Mouse (Mus musculus) frontal cortex, adult 2 months (tissue): ENCODE results near the gene Smox. TPM values are rescaled to one million over a fixed set of nuclear protein-coding genes. Genes with fewer than 3 reads are reported as not detected.
"Not testable (repeated sequence)": the region's sequence is repeated elsewhere in the genome, so short reads cannot be mapped to it uniquely, and the experiment has no call there.

Source experiments
- DNase-seq, 2 experiments: peaks; one replicate each; pipeline ENCODE4 v3.0.0; 2022; ENCODE audit warnings: low spot score in 1 of 2; ENCODE audit errors: extremely low spot score in 1 of 2
- polyA plus RNA-seq: library from polyadenylated mRNA; depleted of rRNA; stranded (reverse); fragments of >200 nt; gene quantifications from 2 replicates; pipeline ENCODE4 v1.2.3, GENCODE M21; 2012; rRNA removed

Smox gene
- polyA plus RNA-seq = 72.0 and 73.5 TPM in 2 replicates

DNA sequence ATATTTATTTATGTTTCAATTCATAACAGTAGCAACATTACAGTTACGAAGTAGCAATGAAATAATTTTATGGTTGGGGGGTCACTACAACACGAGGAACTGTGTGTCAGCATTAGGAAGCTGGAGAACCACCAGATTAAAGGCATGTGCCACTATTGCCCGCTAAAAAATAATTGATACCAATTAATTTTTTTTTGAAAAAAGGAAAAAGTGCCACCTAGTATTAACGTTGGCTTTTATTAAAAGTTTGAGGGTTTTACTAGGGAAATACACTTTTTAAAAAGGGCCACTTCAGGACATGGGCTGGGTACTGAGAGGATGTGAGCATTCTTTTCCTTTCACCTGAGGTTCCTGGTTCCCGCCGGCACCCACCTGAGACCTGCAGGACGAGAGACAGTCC is at the start of gene Smox:
Smox (plus strand) TSS at position 301 of the 400 bp plus-strand sequence.
- no peak for DNase-seq

DNA sequence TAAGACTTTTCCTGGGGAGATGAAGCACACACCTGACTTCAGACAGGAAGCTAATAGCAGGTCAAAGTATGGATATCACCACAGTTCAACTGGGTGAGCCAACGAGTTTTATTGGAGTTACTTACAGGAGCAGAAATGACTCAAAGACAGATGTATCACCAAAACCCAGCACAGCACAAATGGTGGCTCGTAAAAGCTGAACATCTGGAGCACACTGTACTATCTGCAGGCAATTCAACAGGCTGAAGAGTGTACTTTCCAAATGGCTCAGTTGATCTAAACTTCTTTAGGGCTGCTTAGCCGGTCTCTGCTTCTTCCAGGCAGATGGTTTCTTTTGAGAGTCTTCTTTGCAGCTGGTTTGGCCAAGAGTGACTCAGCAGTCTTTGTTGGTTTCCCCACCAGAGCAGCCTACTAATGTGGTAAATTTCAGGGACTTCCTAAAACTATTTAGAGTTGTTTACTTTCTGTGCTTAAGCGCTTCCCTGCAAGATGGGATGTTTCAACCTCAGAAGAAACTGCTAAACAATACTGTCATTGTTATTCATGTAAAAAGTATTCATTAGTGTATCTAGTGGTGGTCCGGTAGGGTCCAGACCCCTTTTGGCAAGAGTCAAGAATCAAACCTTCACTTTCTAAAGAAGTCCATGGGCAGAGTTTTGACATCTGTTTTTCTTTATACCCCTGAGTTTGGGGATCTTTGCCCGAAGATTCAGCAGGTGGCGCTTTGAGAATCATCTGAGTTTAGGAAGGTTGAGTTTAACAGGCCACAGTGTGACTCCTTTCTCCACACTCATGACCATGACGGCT is 48.0 kb upstream of the Smox start:
- no peak for DNase-seq

DNA sequence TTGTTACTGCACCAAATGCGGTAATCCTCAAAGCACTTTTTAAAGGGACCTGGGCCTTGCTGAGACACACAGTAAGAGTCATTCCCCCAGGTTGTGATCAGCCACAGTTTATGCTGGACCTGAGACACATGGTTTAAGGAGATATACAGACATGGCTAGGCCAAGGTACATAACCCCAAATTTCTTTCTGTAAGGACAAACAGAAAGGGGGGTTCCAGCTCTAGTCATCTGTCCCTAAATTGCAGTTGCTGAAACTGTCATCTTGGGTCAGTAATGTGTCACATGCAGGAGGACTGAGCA is 47.5 kb upstream of the Smox start:
- no peak for DNase-seq

DNA sequence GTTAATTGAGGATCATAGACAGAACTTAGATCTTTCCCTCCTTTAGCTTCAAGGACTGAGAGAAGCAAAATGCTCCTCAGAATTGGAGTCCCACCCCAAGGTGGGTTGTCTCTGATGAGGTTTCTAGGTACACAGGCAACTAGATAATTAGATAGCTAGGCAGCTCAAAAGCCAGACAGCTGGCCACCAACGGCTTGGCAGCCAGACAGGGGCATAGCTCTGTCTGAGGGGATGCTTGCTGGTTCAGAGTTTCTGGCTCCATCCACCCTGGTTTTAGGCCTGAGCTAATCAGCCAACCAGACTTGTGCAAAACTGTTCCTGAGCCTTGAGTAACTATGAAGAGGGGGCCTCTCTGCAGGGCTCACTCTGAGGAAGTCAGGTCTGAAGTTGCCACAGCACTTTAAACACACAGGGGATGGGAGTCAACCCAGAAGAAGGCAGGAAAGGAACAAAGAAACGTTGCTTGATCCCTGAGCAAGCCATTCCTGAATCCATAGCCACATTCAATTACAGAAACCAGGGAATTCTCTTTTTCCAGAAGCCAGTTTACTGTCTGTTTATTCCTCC is 44.8 kb upstream of the Smox start:
- DNase-seq = no peak

DNA sequence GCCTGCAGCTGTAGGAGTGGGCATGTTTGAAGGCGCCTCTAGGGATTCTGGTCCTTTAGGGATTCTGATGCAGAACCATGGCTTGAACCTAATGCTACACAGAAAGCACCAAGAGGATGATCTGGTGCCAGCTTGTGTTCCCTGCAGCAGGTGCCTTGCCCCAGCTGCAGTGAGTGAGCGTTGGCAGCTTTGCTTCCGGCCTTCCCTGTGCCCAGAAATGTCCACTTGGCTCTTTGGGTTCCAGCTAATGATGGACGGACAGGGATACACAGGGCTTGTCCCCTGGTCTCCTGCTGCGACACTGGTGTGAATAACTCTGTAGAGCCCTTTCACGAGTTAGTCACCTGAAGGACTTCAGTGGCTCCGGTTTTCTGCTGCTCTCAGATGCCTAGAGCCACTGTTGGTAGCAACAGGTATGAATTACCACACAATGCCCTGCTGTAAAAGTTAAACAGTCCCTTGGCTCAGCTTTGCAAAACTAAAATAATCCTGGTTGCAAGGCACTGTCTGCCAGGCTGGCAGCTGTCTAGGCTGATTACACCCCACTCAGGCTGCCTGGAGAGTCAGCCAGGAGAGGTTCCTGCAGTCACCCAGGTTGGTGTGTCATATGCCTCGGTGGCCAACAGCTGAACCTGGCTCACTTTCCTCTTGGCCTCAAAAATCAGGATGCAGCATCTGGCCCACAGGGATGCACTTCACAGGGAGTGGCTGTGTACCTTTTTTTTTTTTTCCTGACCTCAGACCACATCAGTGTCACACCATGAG is 43.5 kb upstream of the Smox start:
- DNase-seq = no peak

DNA sequence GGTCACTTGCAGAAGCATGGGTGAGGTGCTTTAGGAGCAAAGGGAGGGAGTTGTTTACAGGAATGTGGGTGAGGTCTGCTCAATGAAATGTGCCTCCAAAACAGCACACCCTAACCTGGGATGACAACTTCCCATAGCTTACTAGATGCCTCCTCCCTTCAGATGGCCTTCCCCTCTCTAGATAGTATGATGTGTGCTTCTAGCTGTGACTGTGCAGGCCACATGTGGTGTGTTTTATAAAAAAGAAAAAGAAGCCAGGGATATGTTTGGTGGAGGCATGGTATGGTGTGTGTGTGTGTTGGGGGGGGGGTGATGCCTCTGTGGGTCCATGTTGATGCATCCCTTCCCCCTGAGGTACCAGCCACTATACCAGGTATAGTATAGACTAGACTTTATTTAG is 42.9 kb upstream of the Smox start:
- no peak for DNase-seq

DNA sequence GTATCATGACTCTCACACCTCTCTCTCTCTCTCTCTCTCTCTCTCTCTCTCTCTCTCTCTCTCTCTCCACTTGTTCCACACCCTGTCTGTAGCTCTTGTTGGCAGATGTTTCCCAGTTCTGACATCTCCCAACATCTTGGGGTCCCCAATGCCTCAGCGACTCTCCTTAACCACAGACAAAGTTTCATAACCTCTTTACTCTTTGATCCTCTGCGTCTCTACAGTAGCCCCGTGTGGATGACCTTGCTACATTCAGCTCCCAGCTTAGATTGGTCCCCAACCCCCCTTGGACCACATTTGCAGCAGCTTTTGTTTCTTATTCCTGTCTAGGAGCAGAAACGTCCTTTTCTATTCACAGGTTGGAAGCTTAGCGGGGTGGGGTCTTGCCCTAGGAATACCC is 41.6 kb upstream of the Smox start:
- no peak for DNase-seq

DNA sequence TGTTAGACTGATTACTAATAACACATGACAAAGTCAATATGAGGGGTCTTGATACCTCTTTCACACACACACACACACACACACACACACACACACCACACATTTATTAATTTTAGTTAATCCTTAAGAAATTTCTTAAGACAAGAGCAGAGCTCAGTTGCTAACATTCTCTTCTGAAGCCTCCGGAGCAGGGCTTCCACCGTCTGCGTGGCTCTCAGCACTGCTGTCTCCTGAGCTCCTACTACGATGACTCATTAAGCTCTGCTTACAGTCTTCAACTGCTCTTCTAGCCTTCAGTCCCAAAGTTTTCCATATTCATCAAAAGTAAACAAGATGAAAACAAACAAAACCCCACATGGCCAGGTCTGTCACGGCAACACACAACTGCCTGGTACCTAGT is 40.8 kb upstream of the Smox start:
- DNase-seq = peak in 1 of 2 experiments; percentile 30

DNA sequence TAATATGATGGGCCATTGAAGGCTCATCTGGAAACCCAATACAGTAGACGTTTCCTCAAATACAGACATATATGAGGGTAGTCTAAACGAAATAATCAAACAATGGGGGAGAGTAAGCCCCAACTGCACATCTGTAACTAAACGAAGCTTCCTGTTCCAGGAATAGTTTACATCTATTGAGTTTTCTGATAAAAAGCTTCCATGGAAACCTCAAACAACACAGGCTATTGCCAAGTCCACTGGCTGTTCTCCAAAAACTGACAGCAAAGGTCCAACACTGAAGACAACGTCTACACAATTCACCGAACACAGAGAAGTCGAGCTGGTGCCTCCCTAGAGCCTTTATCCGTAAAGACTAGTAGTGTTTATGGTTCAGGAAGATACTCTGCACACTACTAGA is 33.6 kb upstream of the Smox start:
- DNase-seq = no peak

DNA sequence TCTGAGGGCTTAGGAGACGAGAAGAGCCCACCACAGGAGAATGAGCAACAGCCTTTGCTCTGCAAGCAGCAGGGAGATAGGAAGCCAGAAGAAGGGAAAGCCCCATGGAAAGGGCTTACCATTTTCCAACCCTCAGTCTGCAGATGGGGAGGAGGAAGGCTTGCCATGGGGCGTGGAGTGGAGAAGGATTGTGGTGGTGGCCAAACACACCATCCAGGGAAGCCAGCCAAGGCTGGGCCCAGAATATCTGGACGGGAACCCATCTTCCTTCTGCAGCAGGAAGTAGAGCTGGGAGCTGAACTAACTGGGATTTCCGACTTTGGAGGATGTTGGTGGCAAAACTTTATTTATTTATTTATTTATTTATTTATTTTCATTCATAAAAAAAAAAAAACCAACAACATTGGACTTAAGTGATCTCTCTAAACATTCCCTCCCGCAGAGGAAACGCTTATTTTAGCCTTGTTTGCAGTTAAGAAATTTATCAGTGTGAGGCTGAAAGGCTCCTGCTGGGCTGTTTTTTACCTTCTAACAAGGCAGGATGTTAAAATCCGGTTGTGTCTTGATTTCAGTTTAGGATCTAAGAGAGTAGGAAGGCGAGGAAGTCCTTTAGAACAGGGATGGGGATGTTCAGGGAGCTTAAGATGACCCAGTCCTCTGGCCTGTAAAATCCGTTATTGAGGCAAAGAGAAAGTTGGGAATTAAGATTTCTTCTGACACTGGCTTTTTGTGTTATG is 30.2 kb upstream of the Smox start:
- no peak for DNase-seq

DNA sequence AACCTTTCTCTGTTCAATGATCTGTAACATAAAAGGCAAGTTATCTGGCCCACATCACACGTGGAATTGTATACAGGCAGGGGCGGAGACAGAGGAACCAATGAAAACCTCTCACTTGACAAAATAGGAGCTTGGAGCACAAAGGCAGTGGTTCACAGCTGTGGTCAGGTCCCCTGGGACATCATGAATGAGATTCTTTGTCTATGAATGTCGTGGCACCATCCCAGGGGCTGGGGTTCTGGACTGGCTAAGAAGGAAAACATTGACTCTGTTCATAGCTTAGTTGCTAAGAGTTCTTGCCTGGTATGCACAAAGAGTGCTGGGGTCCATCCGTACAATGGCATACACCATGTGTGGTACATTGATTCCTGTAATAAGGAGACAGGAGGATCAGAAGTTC is 28.3 kb upstream of the Smox start:
- no peak for DNase-seq

DNA sequence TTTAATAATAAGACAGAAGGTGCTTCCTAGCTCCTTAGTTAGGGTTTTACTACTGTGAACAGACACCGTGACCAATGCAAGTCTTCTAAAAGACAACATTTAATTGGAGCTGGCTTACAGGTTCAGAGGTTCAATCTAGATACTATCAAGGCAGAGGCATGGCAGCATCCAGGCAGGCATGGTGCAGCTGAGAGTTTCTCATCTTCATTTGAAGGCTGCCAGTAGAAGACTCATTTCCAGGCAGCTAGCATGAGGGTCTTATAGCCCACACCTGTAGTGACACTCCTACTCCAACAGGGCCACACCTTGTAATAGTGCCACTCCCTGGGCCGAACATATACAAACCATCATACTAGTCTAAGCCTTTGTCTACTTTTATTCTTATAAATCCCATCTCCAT is 27.1 kb upstream of the Smox start:
- no peak for DNase-seq

DNA sequence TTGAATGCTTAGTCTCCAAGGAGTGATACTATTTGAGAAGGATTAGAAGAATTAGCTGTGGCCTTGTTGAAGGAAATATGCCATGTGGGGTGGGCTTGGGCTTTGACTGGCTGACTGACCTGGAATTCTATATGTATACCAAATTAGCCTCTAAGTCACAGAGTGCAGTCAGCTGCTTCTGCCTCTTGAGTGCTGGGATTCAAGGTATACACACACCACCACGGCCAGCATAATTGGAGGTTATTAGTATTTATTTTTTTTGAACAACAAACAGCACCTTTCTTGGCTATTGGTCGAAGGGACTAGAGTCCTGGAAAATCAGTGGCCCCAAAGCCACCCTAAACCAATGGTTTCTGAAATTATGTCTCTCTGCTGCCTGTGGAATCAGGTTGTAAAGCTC is 24.6 kb upstream of the Smox start:
- DNase-seq = no peak

DNA sequence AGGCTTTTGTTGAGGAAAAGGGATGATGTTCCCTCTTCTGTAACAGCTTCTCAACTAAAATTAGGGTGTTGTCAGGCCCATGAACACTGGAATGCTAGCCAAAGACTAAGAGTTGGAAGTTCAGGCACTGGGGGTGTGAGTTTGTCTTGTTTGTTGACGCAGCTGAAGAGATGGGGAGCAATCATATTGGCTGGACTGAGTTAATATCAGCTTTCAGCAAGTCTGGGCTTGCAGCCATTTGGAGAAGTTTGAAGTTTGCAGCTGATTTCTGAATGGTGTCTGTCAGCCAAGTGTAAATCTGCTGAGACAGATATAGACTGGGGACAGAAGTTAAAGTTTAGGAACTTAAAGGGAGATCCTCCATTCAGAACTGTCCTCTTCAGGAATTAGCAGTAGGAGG is 21.4 kb upstream of the Smox start:
- DNase-seq = no peak

DNA sequence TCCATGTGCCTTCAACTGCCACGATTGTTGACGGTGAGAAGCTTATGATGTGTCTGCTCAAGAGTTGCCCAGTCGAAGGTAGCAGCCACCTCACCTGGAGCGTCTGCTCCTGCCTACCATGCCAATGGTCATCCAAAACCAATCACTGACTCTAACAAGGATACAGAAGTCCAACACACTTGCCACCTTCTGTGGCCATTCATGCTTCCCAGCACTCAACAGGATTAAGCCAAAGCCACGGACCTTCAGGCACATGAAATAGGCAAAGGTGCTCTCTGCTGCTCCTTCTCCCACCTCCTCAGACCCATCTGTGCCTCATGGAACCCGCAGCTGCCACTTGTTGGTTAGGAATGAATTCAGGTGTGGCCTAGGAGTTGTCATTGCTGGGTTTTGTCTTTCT is 17.5 kb upstream of the Smox start:
- no peak for DNase-seq

DNA sequence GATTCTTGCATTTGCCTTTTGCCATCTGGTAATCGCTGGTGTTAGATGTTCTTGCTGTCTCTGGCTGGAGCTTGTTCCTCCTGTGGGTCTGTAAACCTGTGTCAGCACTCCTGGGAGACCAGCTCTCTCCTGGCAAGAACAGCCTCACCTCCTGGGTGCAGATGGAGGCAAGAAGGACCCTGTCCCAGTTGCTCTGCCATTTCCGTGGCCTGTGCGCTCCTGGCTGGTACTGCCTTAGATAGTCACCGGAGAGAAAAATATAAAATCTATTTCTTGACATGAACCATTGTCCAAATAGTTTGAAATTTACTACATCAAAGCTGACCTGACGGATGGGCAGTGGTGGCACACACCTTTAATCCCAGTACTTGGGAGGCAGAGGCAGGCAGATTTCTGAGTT is 14.2 kb upstream of the Smox start:
- DNase-seq = not testable (repeated sequence)

DNA sequence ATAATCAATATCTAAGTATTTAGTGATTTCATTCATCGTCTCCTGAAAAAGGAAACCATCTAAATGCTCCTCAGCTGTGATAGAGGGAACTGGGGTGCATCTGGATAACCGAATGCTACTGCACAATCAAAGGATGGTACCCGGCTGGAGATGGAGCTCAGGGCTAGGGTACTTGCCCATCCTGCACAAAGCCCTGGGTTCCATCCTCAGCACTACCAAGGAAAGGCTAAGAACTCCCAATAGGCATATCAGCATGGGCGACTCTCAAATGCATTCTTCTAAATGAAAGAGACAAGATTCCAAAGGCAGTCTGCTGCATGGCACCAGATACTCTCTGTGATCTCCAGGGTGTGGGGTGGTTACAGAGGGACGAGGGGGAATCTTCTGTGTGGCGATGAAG is 13.4 kb upstream of the Smox start:
- DNase-seq = no peak

DNA sequence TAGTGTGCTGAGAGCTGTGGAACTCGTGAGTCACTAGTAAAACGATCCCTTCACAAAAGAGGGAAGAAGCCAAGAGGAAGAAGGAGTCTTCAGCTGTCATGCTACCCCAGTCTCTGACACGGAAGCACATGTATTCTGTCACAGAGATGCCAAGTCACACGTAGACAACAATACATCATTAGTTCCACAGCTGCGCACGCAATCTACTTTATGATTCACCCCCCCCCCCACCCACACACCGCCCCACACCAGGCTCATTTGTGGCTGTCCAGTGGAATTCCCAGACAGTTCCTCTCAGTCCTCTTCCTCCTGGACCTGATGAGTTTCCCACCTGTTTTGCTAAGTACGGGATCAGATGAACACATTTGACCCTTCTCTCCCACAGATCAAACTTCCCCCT is 12.9 kb upstream of the Smox start:
- no peak for DNase-seq

DNA sequence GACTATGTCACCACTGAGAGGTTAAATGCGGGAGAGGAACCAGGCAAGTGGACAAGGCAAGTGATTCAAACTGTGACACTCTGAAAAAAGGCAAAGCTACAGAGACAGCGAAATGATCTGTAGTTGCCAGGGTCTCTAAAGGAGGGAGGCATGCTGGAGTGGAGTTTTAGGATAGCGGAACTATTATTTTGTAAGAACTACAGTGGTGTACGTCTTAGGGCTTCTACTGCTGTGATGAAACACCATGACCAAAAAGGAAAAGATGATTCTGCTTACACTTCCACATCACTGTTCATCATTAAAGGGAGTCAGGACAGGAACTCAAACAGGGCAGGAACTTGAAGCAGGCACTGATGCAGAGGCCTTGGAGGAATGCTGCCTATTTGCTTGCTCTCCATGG is 12.4 kb upstream of the Smox start:
- DNase-seq = no peak

DNA sequence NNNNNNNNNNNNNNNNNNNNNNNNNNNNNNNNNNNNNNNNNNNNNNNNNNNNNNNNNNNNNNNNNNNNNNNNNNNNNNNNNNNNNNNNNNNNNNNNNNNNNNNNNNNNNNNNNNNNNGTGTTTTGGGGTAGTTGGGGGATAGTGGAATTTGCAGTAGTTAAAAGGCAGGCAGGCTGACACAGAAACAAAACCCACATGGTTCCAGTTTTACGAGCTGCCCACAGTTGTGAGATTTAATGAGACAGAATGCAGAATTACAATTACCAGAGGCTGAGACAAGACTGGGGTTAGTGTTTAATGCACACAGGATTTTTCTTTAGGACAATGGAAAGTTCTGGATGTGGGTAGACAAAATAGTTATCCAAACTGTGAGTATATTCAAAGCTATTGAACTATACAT is 9.6 kb upstream of the Smox start:
- DNase-seq = no peak

DNA sequence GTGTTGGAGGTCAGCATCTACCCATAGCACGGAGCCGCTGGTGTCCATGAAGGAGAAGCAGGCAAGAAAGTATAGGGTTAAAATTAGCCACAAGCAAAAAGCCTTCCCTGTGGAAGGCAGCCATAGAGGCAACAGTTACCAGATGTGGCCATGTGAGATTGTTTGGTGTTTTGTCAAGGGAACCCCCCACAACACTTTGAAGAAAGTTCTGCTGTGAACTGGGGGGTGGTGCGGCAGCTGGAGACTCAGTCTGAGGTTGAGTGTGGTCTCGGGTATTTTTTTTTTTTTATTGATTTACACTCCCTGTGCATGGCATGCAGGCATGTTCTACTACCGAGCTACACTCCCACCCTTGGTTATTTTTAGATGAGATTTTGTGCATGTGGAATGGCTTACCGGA is 8.8 kb upstream of the Smox start:
- DNase-seq = no peak
